Mouse (Mus musculus) intestine, embryonic 14.5 days (tissue): ENCODE measurements around the gene Spta1. TPM values are rescaled to one million over a fixed set of nuclear protein-coding genes. Genes with fewer than 3 reads are reported as not detected.

Experiments
- ATAC-seq: fragments of 200-750 bp; cut with Nextera tagmentation; replicated peaks from 2 replicates; pipeline ENCODE4 v1.8.0; 2017; ENCODE audit warnings: low read depth, moderate number of reproducible peaks, moderate TSS enrichment, moderate library complexity; ENCODE audit not compliant: low FRiP score, low TSS enrichment
- DNase-seq: peaks from one replicate; pipeline ENCODE4 v3.0.0-alpha.2; 2018; ENCODE audit warnings: low spot score
- H3K27ac ChIP-seq: fragments of 300-500 bp; sonication (generic); 2 replicates; pipeline ENCODE4 v1.5.1; 2014; ENCODE audit warnings: low read depth, mild to moderate bottlenecking, control low read depth
- H3K27me3 ChIP-seq: fragments of 300-500 bp; sonication (generic); replicated peaks from 2 replicates; pipeline ENCODE4 v1.6.1; 2014; ENCODE audit warnings: low read length, control low read depth; ENCODE audit not compliant: control insufficient read depth, insufficient read depth
- H3K36me3 ChIP-seq: fragments of 300-500 bp; sonication (generic); 2 replicates; pipeline ENCODE4 v1.6.1; 2014; ENCODE audit warnings: low read length, control low read depth; ENCODE audit not compliant: control insufficient read depth, insufficient read depth
- H3K4me1 ChIP-seq: fragments of 300-500 bp; sonication (generic); replicated peaks from 2 replicates; pipeline ENCODE4 v1.6.1; 2014; ENCODE audit warnings: low read length, control low read depth, mixed read lengths; ENCODE audit not compliant: control insufficient read depth, insufficient read depth
- H3K4me2 ChIP-seq: fragments of 300-500 bp; sonication (generic); 2 replicates; pipeline ENCODE4 v1.6.1; 2014; ENCODE audit warnings: low read length
- H3K4me3 ChIP-seq: fragments of 300-500 bp; sonication (generic); 2 replicates; pipeline ENCODE4 v1.5.1; 2014; ENCODE audit warnings: low read depth, low read length, control low read depth, mixed read lengths
- H3K9ac ChIP-seq: fragments of 300-500 bp; sonication (generic); 2 replicates; pipeline ENCODE4 v1.6.1; 2014; ENCODE audit warnings: mild to moderate bottlenecking, low read length
- H3K9me3 ChIP-seq: fragments of 300-500 bp; sonication (generic); 2 replicates; pipeline ENCODE4 v1.6.1; 2016; ENCODE audit warnings: low read length, control low read depth; ENCODE audit not compliant: control insufficient read depth
- WGBS: fragments of 180-500 bp; shearing (Covaris S2); extraction: QIAGEN DNeasy Blood & Tissue Kit; methylation state at CpG from one replicate; pipeline ENCODE4 v1.1.7; 2014; 5-methylcytosine and 5-hydroxymethylcytosine counted together
- polyA plus RNA-seq: library from polyadenylated mRNA; unstranded; fragments of >200 nt; fragmentation: Nextera tagmentation; extraction: Ambion mirVana; gene quantifications from 2 replicates; pipeline ENCODE4 v1.2.1, GENCODE M21; 2014

The Spta1 gene
- polyA plus RNA-seq, 1 experiment from 2014 or later, result 0.68 TPM

GRCm38 (mm10) chr1:174239916-174240315 lies 67.3 kb downstream of the Spta1 start:
- ATAC-seq (no peak), DNase-seq (no peak)
- no peaks in the 10 kb centered on the region for H3K36me3 ChIP-seq
- no peak overlapping the region for H3K27ac ChIP-seq
- H3K27me3 ChIP-seq, result no peaks in the 10 kb centered on the region
- no peak overlapping the region for H3K4me2 ChIP-seq
- WGBS, result 87% methylated on average over 4 of the region's 4 CpGs
- H3K4me1 ChIP-seq, result no peaks in the 10 kb centered on the region
- no peak overlapping the region for H3K4me3 ChIP-seq
- H3K9ac ChIP-seq, result no peak overlapping the region
- H3K9me3 ChIP-seq, result no peaks in the 10 kb centered on the region

DNA sequence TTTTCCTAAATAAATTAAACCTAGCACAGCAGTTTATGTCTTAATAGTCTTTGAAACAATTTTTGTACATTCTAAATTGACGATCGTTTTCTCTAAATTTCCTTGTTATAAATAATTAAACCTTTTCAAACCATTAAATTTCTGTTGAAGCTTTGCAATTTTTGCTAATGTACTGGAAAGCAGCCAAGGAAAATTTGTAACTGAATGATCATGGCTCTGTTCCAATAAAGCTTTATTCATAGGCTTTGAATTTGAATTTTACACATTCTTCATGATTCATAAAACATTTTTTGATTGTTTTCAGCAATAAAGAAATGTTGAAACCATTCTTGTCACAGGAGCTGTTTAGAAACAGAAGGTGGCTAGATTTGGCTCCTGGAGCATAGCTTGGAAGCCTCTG lies 72.0 kb downstream of the Spta1 start:
- ATAC-seq (no peak), DNase-seq (no peak)
- Histone ChIP-seq H3K4me3 (no peak overlapping the region), H3K4me1 (no peaks in the 10 kb centered on the region), H3K4me2 (no peak overlapping the region), H3K9ac (no peak overlapping the region), H3K9me3 (no peaks in the 10 kb centered on the region), H3K27me3 (no peaks in the 10 kb centered on the region), H3K27ac (no peak overlapping the region), H3K36me3 (no peaks in the 10 kb centered on the region)
- 79% methylated on average over 2 of the region's 2 CpGs for WGBS

GRCm38 (mm10) chr1:174246080-174246479 lies 73.5 kb downstream of the Spta1 start:
- Histone ChIP-seq H3K9me3 (no peaks in the 10 kb centered on the region), H3K36me3 (no peaks in the 10 kb centered on the region), H3K4me1 (no peaks in the 10 kb centered on the region), H3K27me3 (no peaks in the 10 kb centered on the region), H3K4me3 (no peak overlapping the region), H3K4me2 (no peak overlapping the region), H3K27ac (no peak overlapping the region), H3K9ac (no peak overlapping the region)
- 55% methylated on average over 1 of the region's 1 CpGs for WGBS
- no peak for ATAC-seq
- DNase-seq, result no peak

DNA sequence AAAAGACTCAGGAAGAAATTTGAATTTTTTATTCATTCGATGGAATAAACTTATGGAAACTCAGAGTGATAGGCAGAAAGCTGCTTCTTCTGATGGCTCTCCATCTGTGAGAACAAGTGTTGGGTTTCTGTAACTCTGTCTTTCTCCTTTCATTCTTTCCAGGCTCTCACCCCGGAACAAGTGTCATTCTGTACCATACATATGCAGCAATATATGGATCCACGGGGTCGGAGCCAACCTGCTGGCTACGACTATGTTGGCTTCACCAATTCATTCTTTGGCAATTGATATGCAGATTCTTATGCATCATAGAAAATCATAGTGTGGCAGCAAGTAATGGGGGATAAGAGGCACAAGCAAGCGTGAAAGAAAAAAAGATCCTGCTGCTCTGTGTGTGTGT lies 74.6 kb downstream of the Spta1 start:
- no peak overlapping the region for H3K4me2 ChIP-seq
- WGBS, result 92% methylated on average over 6 of the region's 6 CpGs

GRCm38 (mm10) chr1:174250376-174250775 lies 77.8 kb downstream of the Spta1 start:
- H3K27me3 ChIP-seq, result no peaks in the 10 kb centered on the region
- H3K4me3 ChIP-seq, result no peak overlapping the region
- no peak overlapping the region for H3K27ac ChIP-seq
- 81% methylated on average over 2 of the region's 2 CpGs for WGBS
- DNase-seq (no peak), ATAC-seq (no peak)
- no peaks in the 10 kb centered on the region for H3K4me1 ChIP-seq
- H3K9ac ChIP-seq, result no peak overlapping the region
- H3K9me3 ChIP-seq, result no peaks in the 10 kb centered on the region
- no peaks in the 10 kb centered on the region for H3K36me3 ChIP-seq
- no peak overlapping the region for H3K4me2 ChIP-seq

More for the DNA sequence above, 74.6 kb downstream of the Spta1 start:
- DNase-seq, result no peak
- Histone ChIP-seq H3K4me1 (no peaks in the 10 kb centered on the region), H3K27ac (no peak overlapping the region), H3K9me3 (no peaks in the 10 kb centered on the region), H3K27me3 (no peaks in the 10 kb centered on the region), H3K36me3 (no peaks in the 10 kb centered on the region), H3K9ac (no peak overlapping the region), H3K4me3 (no peak overlapping the region)
- ATAC-seq, result no peak

DNA sequence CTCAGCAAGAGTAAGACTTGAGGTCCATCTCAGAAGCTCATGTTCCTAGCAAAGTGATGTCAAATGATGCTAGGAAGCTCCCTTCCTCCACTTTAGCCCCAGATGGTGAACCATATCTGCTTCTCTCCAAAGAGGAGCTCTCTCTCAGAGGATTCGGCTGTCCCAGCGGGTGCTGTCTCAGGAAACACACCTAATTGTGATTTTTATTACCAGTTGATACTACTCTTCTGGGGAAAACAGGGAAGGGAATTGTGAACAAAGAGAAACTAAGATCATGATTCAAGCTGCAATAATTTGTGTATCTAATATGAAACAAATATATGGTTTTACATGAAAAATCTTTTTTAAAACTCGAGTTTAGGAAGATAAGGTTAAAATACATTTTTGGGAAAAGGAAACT lies 79.4 kb downstream of the Spta1 start, which contains the start of gene Olfr419:
Gene Olfr419 (minus strand): TSS at position 101 of the 400 bp plus-strand sequence.
- ATAC-seq, result no peak
- Histone ChIP-seq H3K9ac (no peak within 1 kb of the TSS), H3K27me3 (no peaks in the 10 kb centered on the region), H3K4me2 (no peak within 1 kb of the TSS), H3K27ac (no peak within 1 kb of the TSS), H3K9me3 (no peaks in the 10 kb centered on the region), H3K4me3 (no peak within 1 kb of the TSS), H3K4me1 (no peaks in the 10 kb centered on the region), H3K36me3 (no peaks in the 10 kb centered on the region)
- DNase-seq, result no peak
- 73% methylated on average over 3 of the region's 3 CpGs for WGBS

DNA sequence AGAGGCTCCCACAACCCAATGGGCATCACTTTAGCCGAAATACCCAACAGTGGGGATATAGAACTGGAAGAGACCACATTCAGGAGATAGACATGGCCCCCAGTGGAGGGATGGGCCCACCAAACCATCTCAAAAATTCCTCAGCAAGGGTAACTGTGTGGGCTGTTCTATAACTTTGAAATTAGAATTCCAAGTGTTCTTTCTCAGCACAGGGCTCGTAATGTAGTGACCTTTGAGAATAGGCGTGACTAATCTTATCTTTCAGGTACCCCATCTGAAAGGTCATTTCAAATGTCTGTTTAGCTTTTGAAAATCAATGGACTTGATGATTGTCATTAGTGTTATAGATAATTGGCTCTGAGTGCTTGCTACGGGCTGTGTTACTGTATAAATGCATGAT lies 95.2 kb downstream of the Spta1 start:
- no peaks in the 10 kb centered on the region for H3K4me1 ChIP-seq
- WGBS, result 83% methylated on average over 4 of the region's 4 CpGs
- H3K9ac ChIP-seq, result no peak overlapping the region
- DNase-seq (no peak), ATAC-seq (no peak)
- no peaks in the 10 kb centered on the region for H3K9me3 ChIP-seq
- no peaks in the 10 kb centered on the region for H3K36me3 ChIP-seq
- no peak overlapping the region for H3K4me3 ChIP-seq
- no peak overlapping the region for H3K27ac ChIP-seq
- H3K27me3 ChIP-seq, result no peaks in the 10 kb centered on the region
- H3K4me2 ChIP-seq, result no peak overlapping the region

DNA sequence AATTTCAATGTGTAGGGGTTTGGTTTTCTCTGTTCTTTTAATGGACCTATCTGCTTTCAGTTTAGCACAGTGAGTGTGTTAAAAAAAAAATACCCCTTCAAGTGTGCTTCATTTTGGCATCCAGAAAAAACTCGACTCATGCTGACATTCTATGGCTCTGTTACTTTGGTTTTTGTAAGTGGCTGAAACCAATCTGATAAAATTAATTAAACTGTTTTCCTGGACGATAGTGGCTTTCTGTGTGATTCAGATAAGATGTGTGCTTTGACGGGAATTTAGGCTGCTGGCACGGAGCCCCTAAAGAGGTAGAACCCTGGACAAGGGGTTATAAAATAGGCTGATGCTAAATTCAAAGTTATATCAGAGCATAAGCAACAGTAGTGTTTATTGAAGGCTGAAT lies 96.6 kb downstream of the Spta1 start:
- no peak overlapping the region for H3K27ac ChIP-seq
- no peak overlapping the region for H3K4me2 ChIP-seq
- no peaks in the 10 kb centered on the region for H3K9me3 ChIP-seq
- DNase-seq (no peak), ATAC-seq (no peak)
- H3K27me3 ChIP-seq, result no peaks in the 10 kb centered on the region
- H3K4me3 ChIP-seq, result no peak overlapping the region
- no peaks in the 10 kb centered on the region for H3K4me1 ChIP-seq
- no peak overlapping the region for H3K9ac ChIP-seq
- H3K36me3 ChIP-seq, result no peaks in the 10 kb centered on the region
- 76% methylated on average over 4 of the region's 4 CpGs for WGBS

GRCm38 (mm10) chr1:174270643-174271042 lies 98.1 kb downstream of the Spta1 start:
- H3K9ac ChIP-seq, result no peak overlapping the region
- ATAC-seq (no peak), DNase-seq (no peak)
- no peaks in the 10 kb centered on the region for H3K27me3 ChIP-seq
- H3K27ac ChIP-seq, result no peak overlapping the region
- H3K4me1 ChIP-seq, result no peaks in the 10 kb centered on the region
- no peak overlapping the region for H3K4me2 ChIP-seq
- H3K36me3 ChIP-seq, result no peaks in the 10 kb centered on the region
- 81% methylated on average over 3 of the region's 3 CpGs for WGBS
- H3K4me3 ChIP-seq, result no peak overlapping the region
- H3K9me3 ChIP-seq, result no peaks in the 10 kb centered on the region
